Mouse (Mus musculus): ENCODE data around the gene Cd44. TPM values are rescaled to one million over a fixed set of nuclear protein-coding genes. Genes with fewer than 3 reads are reported as not detected.

Gene Cd44
- total RNA-seq, 2 experiments from 2014 or later = 10.2 to 10.9 TPM

DNA sequence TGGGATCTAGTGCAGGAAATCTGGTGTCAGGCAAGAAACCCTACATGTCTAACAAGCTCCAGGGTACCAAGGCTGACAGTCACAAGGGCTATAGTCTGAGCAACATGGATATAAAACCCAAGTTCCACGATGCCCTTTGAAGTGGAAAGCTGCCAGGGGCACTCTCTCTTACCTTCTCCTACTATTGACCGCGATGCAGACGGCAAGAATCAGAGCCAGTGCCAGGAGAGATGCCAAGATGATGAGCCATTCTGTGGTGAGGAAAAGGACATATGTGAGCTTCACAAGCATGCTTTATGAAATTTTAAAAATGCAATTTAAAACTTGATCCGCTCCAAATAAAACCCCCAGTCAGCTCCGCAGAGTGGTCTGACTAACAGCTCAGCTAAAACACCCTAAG, 79.4 kb downstream of the Cd44 start:
- DNase-seq (ENCODE audit: low spot score in 2 of 2) = peak; percentile 14 to 15

DNA sequence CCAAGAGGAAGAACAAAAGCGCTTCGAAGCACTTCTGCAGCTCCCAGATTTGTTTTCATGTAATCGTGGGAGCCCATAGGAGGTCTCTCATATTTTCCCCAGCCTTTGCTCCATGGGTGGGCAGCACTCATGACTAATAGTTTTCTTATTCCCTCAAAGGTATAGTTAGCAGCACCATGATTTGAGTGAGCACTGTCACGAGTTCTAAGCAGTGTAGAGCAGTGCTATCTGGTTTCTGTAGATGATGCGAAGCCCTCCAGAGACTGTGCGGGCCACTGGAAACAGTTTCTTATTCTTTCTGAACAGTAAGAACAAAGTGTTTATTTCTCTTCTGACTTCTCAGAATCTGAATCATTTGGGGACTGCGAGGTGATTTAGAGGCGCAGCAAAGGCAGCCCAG, 80.7 kb downstream of the Cd44 start:
- DNase-seq (ENCODE audit: low spot score in 2 of 2) = no peak

DNA sequence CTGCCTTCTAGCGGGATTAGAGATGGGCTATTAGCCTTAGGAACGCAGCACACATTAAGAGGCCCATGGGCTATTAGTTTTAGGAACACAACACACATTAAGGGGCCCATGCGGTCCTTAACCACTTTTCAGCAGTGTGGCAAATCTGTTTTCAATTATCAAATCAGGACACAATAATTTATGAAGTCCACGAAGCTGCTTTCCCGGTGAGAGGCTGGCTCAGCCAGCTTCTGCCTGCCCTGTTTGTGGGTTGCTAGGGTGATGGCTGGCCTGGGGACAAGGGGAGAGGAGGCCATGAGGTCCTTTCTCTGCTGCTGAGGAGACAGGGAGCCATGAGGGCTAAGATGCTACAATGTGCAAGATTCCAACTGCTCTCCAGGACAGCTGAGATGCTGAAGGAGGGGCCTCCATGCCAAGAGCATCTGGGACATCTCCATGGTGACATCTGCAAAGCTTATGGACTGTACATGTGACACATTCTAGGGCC, 81.2 kb downstream of the Cd44 start:
- DNase-seq (ENCODE audit: low spot score in 2 of 2) = peak; percentile 35 to 42

DNA sequence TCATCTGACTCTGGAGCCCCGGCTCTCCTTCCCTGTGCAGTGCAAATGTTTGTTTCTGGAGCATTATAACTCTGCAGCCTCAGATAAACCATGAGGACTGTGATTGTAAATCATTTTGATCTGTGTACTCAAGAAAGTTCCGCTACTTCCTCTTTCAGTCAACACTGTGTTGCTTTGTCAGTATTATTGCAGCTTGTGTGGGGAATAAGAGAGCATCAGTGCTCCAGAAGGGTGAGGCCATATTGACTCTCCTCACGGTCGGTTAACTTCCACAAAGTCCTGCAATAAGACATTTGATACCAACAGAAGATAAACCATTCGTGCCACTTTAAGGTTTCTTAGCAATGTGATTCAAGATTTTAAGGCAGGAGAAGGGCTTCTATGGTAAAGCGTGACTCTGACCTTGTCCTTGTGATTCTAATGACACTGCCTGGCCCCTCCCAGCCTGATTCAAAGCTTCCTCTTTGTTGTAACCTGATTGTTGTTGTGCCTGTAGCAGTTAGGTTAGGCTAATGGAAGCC, 86.1 kb downstream of the Cd44 start:
- no peak for DNase-seq (ENCODE audit: low spot score in 2 of 2)

DNA sequence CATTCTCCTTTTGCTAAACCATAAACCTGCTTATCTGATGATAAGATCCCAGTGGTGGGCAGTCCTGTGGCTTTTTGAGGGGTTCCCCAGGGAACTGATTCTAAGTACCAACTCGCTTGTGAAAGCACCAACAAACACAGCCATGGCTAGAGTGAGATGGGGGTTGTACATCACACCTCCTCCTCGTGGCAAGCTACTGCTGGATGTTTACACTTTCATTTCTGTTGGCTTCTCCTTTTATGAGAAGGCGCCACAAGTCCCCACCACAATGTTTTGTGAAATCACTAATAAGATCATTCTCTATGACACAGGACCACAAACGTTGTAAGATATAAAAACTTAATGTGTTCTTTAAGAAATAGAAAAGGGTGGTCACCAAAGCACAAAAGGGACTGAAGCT, 88.7 kb downstream of the Cd44 start:
- no peak for DNase-seq (ENCODE audit: low spot score in 2 of 2)

DNA sequence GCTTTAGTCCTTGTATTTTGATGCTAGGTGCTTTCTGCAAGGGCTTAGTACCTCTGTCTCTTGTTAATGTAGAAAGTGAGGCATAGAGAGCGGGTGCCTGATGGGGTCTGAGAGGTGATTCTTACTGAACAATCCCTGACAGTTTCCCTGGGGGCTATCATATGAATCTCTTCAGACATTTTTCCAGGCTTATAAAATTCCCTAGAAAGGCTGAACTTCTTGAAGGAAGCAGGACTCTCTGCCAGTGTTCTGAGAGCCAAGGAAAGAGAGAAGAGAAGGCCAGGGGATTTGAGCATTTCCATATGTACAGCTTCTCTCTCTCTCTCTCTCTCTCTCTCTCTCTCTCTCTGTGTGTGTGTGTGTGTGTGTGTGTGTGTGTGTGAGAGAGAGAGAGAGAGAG, 92.0 kb downstream of the Cd44 start:
- DNase-seq (ENCODE audit: low spot score in 2 of 2) = no peak

DNA sequence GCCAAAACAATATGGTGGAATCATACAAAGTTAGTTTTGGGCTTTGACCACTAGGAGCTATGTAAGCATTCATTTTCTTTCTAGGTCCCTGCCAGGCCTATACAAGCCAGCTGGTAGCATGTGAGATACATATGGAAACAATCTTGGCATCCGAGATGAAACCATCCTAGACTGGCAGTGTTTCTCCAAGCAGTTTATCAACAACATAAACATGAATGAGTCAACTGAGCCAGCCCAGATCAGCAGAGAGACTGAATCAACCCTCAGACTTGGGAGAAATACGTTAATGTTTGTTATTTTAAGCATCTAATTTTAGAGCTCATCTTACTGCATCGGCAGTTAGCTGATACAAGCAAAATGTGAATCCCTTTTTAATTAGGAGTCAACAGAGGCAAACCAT, 93.8 kb downstream of the Cd44 start:
- DNase-seq (ENCODE audit: low spot score in 2 of 2) = no peak

DNA sequence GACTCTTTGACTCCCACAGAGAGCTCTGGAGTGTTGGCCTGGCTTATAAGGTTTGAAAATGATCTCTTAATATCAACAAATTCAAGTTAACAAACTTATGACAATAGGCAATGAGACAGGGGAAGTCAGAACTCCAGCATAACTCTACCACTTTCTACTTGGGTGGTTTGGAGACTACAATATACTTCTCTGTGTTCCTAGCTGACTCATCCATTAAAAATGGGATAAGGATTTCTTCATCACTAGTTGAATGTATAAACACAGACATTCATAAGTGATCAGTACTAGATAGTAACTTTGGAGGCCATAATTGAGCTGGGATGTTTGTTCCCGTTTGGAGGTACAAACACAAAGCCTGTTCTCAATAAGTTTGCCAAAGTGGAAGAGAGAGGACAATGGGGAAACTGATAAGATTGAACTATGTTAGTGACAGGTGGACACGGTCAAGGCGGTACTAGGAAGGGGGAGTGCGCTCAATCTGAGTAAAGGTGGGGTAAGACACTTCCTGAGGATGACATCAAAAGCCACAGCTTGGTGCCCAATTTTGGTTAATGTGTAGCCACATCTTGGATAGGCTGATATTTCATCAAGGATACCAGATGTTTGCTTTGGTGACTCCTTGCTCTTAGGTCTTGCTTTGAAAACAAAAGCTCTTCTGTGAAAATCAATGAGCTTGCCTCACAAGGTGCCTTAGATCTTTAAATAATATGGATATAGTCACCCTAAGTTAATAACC, 95.5 kb downstream of the Cd44 start:
- no peak for DNase-seq (ENCODE audit: low spot score in 2 of 2)

DNA sequence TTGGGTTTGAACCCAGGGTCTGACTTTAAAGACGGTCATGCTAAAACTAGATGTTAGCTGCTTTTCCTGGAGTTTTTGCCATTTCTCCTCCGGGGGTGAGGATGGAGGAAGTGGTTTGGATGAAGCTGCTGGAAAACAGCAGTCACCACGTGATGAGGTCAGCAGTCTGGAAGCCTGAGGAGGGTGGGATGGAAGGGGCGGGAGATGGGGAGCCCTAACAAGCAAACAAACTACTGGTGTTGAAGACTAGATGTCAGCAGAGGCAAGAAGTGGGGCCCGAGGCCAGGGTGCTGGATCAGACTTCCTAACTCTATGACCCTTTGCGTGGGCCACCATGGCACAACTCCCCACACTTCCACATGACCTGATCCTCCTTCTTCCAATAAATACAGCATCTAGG, 96.2 kb downstream of the Cd44 start:
- no peak for DNase-seq (ENCODE audit: low spot score in 2 of 2)

DNA sequence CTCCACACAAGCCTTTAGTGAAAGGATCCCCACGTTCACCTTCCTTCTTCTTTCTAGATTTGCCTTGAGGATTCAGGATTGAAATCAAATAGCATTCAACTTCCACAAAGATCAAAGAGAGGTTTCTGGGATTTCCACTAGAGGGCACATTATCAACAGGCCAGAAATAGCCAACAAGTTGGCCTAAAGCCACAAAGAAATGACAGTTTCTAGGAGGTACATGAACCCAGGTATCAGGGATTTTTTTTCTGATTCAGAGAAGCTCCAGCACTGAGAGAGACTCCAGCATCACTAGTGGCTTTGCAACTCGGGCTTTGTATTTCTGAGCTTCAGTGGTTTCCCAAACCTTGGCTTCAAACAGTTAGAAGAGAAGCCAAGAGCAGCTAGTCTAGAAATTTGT, 97.4 kb downstream of the Cd44 start:
- no peak for DNase-seq (ENCODE audit: low spot score in 2 of 2)

DNA sequence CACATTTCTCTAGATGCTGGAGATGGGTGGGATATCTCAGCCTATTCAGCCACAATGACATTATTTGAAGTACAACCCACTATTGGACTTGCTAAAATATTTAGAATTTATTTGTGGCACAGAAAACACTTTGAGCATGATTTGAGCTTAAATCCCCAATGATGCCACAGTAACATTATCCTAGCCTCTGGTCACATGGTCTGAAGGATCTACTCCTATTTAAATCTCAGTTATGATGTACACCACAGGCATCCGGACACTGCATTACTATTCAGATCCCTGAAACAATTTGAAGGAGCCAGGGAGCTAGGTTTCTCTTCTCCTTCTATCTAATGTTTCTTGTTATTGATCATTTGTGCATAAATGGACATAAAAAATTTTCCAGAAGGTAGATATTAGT, 99.6 kb downstream of the Cd44 start:
- DNase-seq (ENCODE audit: low spot score in 2 of 2) = no peak

DNA sequence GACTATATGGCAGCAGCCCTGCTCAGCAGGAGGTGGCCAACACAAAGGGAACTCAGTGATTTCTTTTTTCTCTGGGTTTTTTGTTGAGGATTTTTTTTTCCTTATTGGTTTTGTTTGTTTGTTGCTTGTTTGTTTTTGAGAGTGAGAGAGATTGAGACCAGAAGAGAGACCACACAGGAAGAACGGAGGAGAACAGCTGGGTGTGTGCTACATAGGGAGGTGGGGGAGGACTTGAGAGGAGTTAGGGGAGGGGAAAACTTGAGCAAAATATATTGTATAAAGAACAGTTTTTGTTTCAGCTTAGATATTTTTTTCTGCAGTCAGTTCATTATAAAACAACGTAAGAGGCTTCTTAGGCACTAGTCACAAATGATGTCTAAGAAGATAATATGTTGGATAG, 103.3 kb downstream of the Cd44 start:
- DNase-seq (ENCODE audit: low spot score in 2 of 2) = no peak

DNA sequence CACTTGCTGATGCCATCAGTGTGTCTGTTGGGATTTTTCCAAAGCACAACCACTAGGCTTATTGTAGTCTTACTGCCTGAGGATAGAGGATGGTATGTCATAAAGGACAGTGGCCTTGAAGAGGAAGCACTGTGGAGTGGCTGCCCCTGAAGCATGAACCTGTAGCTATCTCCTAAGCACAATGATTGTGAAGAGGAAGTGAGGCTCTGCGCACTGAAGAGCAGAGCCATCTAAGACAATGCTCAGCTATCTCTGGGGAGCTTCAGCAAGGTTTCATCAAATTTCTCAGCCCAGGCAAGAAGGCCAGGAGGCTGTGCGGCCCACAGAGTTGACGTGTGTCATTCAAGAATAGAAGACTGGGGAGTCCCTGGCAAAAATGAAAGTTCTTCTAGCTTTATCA, 106.4 kb downstream of the Cd44 start:
- DNase-seq (ENCODE audit: low spot score in 2 of 2) = no peak

DNA sequence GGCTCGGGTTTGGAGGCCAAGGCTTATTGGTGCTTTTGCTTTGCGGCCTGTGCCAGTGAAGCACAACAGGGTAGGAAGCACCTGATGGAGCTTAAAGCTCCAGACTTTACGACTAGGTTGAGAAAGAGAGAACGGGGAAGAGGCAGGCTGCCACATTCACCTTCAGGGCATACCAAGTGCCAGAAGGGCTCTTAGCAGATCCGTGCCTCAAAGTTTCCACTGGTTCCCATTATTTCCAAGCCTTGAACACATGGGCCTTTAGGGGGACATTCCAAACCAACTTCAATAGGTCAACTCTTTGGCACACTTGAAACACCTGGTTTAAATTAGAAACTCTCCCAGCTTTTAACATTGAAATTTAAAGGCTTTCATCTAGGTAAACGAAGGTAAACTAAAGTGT, 108.7 kb downstream of the Cd44 start:
- no peak for DNase-seq (ENCODE audit: low spot score in 2 of 2)

DNA sequence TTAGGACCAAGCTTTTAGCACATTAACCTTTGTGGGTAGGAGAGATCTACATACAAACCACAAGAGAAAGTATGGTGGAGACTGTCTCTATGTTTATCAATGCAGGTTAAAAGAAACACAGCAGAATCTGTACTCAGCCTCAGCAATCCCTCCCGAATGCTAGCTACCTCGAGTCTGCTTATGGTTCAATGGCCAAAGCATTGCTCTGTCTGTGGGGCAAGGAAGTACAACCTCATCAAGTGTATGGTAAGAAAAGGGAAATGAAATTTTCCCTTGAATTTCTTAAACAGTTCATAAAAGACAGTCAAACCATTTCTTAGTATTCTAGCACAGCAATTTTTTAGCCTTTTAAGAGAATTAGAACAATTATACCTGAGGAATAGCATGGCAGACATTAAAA, 109.8 kb downstream of the Cd44 start:
- no peak for DNase-seq (ENCODE audit: low spot score in 2 of 2)

DNA sequence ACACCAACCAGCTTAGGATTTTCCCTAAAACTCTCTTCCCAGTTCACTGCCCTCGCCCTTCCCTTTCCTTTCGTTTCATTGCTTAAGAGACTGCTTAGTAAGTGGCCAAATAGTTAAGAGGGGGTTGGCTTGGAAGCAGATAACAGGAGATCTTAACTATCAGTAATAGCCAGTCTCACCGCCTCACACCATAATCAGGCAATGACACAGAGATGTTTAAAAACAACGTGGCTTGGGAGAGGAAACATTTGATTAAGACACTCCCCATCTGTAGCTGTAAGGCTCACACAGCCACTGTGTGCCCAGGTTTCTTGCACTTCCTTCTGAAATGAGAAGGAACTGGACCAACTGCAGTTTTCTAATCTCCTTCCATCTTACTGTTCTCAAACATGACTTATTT, 115.8 kb downstream of the Cd44 start:
- DNase-seq (ENCODE audit: low spot score in 2 of 2) = no peak

DNA sequence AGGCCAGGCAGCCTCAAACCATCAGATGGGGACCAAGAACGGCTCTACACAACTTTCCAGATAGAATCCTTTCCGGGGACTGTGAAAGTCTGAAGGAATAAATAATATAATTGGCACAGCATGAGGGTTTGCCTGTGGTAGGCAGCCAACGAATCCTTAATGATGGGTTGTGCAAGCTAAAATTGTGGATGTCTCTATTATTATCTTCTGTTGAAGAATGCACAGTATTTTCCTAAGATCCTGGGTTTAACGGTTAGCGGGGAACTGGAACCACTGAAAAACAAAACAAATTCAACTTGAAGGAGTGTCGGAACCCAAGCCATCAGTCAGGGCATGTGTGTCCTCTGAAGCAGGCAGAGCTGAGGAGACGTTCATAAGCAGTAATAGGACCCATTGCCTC, 118.7 kb downstream of the Cd44 start:
- DNase-seq (ENCODE audit: low spot score in 2 of 2) = no peak

DNA sequence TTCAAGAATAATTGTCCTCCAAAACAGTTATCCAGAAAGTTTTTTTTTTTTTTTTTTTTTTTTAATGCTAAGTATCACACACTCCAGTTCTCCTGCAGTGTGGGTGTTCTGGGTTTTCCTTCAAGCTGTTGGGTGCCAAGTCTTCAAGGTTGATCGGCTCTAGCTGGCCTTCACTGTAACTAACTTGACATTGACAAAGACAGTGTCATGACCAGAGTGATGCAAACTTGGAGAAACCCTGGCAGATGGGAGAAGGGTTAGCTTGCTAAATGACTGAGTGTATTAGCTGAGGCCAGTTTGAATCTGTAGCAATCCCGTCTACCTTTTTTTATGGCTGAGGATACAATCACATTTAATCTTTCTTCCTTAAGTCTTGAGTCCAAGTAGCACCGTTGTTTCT, 123.3 kb downstream of the Cd44 start:
- DNase-seq (ENCODE audit: low spot score in 2 of 2) = no peak

DNA sequence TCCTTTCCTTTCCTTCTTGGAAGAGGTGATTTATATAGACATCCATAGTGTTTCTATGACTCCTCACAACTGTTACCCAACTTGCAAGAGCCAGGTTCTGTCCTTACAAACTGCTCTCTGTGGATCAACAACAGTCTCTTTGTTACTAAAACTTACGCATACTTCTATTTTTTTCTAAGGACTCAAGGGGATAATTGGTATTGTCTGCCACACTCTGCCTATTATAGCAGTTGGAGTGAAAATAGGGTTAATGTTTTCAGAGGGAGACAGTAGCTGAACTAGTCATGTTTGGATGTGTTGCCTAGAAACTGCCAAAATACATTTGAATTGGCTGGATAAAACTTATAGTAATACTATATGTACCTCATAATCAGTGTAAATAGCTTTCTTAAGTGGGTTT, 125.9 kb downstream of the Cd44 start:
- DNase-seq (ENCODE audit: low spot score in 2 of 2) = no peak

DNA sequence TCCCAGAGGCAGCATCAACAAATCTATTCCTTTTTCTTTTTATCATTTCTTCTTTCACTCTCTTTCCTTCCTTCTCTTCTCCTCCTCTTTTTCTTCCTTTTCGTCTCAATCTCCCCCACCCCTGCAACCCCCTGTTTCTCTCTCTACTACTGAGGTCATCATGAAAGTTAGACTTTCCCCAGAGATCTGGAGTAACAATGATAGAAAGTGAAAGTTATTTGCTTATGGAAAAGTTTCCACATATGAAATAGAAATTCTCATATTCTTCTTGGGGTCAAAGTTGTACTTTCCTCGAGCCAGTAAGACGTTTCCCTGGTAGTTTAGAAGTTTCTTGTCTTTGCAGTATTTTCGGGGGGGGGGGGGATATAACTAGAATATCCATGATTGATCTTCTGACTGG, 126.8 kb downstream of the Cd44 start:
- DNase-seq (ENCODE audit: low spot score in 2 of 2) = no peak

DNA sequence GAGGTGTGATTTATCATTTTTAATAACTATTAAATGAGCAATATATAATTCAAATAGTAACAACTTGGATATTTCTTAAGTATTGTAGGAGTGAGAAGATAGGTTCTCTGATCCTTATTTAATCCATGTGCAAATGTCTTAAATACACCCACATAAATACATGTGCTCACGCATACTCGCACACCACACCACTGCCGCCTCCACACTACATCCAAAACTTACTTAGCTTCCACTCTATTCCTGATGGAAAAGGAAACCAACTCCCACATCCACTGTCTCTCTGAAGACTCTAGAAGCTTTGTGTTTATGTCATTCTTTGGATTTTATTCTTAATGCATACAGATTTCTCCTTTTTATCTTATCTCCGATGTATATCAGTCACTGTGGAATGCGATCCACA, 129.2 kb downstream of the Cd44 start:
- no peak for DNase-seq (ENCODE audit: low spot score in 2 of 2)

DNA sequence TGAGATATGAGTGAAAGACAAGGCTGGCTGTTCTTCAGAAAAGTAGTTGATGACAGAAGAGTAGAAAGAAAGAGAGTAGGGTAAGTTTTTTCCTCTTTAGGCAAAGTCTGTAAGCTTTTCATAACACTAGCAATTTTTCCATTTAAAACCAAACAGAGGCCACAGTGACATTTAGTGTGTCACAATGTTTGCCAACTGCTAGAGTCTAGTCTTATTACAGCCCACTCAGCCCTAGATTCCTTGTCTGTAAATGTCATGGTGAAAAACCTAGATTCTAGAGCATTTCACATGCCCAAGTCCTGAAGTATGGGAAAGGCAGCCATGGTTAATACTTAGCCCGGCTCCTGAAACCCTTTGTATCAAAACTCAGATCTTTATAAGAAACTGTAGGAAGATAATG, 130.2 kb downstream of the Cd44 start:
- DNase-seq (ENCODE audit: low spot score in 2 of 2) = no peak

DNA sequence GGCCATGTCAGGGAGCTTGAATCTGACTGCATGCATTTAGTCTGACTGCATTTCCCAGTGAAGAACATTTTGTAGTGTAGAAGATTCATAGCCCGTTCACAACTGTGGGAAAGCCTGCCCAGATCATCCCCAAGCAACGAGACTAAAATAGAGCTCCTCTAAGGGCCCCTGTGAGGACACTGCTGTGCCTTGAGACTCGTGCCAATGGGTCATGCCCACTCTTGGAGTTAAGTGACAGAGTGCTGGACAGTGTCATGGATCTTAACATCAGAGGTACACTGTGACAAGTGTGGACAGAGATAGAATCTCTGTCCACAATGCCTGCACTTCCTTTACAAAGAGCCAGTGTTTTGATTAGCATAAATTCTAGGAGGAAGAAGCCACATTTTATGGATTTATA, 133.2 kb downstream of the Cd44 start:
- no peak for DNase-seq (ENCODE audit: low spot score in 2 of 2)

All from layer of hippocampus, postnatal 10 days (tissue).